Mouse (Mus musculus) kidney, adult 2 months (tissue): ENCODE data around the gene Osbp. TPM values are rescaled to one million over a fixed set of nuclear protein-coding genes. Genes with fewer than 3 reads are reported as not detected.
"Not testable (repeated sequence)": the region's sequence is repeated elsewhere in the genome, so short reads cannot be mapped to it uniquely, and the experiment has no call there.

ENCODE experiments used
- DNase-seq: peaks from one replicate; pipeline ENCODE4 v3.0.0; 2021
- H3K27ac ChIP-seq: fragments of 200-500 bp; 2 replicates; pipeline ENCODE4 v1.5.1; 2012; ENCODE audit warnings: low read depth, low read length, control low read depth, inconsistent platforms; ENCODE audit not compliant: insufficient read depth
- H3K27me3 ChIP-seq: fragments of 200-500 bp; replicated peaks from 2 replicates; pipeline ENCODE4 v1.6.1; 2012; ENCODE audit warnings: mild to moderate bottlenecking, moderate library complexity, low read length, inconsistent platforms; ENCODE audit not compliant: control insufficient read depth, insufficient read depth
- H3K36me3 ChIP-seq: fragments of 200-500 bp; 2 replicates; pipeline ENCODE4 v1.6.1; 2012; ENCODE audit warnings: mild to moderate bottlenecking, moderate library complexity, low read length, inconsistent platforms; ENCODE audit not compliant: control insufficient read depth, insufficient read depth
- H3K4me1 ChIP-seq: fragments of 200-500 bp; 2 replicates; pipeline ENCODE4 v1.6.1; 2011; ENCODE audit warnings: low read length; ENCODE audit not compliant: control insufficient read depth, insufficient read depth
- H3K4me3 ChIP-seq: fragments of 200-500 bp; 2 replicates; pipeline ENCODE4 v1.5.1; 2011; ENCODE audit warnings: mild to moderate bottlenecking, low read depth, low read length, control low read depth; ENCODE audit not compliant: insufficient read depth
- CTCF ChIP-seq: fragments of 200-500 bp; conservative IDR thresholded peaks from 2 replicates; pipeline ENCODE4 v1.5.1; 2011; ENCODE audit warnings: low read depth, mild to moderate bottlenecking, control low read depth, low read length, moderate library complexity, mixed read lengths; ENCODE audit not compliant: insufficient read depth, insufficient read length
- POLR2A ChIP-seq: fragments of 200-500 bp; IDR thresholded peaks from one replicate; pipeline ENCODE4 v1.6.1; 2011; ENCODE audit warnings: low read depth, low read length, control low read depth
- WGBS: fragments of 180-500 bp; shearing (Covaris S2); methylation state at CpG from one replicate; pipeline ENCODE4 v1.1.7; 2018; 5-methylcytosine and 5-hydroxymethylcytosine counted together
- polyA plus RNA-seq: library from polyadenylated mRNA; depleted of rRNA; stranded (reverse); fragments of >200 nt; gene quantifications from 2 replicates; pipeline ENCODE4 v1.2.3, GENCODE M21; 2012

The Osbp gene
- polyA plus RNA-seq, 1 experiment, result 24.8 TPM

DNA sequence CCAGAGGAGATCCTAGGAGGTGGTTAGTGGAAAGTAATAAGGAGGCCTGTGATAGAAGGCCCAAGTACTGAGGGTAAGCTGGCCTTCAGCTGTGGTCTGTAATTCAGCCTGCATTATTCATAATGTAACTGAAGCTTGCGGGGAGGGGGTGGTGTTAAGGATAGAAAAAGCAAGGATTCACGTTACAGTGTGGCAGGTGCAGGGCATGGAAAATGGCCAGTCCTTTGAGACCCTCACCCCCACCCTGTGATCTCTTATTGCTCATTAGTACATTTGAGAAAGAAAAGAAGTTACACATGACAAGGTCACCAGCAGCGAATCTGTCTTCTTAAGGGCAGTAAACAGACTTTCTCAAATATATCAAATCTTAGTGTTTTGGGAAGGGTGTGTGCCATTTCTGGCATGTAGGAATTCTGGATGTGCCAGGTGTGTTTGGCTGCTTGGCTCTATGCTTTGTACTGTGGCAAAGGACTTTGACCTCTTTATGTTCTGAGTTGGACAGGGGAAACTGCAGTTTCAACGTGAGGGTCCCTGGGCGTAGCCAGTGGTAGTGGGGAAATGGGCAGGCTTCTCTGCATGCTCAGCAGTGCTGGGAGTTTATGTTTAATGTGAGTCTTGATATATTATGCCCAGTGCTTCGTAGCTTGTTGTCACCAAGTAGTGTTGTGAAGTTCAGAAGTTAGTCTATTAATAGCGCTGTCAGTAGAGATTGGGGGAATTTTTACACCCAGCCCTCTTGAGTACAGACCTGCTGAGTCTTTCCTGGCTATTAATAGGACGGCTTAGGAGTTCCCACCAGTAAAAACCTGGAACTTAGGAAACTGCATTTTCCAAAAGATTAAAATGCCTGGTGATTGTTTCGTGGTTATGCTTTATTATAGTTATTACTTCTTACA, 3.7 kb downstream of the Osbp start:
- no peak for DNase-seq
- H3K27me3 ChIP-seq, result no peaks in the 10 kb centered on the region
- H3K36me3 ChIP-seq, result peaks cover 3% of the 10 kb centered on the region
- no peak overlapping the region for H3K27ac ChIP-seq
- WGBS, result 59% methylated on average over 9 of the region's 9 CpGs
- H3K4me3 ChIP-seq, result no peak overlapping the region
- H3K4me1 ChIP-seq, result peaks cover 7% of the 10 kb centered on the region
- TF ChIP-seq POLR2A, result no peak
- TF ChIP-seq CTCF, result no peak

DNA sequence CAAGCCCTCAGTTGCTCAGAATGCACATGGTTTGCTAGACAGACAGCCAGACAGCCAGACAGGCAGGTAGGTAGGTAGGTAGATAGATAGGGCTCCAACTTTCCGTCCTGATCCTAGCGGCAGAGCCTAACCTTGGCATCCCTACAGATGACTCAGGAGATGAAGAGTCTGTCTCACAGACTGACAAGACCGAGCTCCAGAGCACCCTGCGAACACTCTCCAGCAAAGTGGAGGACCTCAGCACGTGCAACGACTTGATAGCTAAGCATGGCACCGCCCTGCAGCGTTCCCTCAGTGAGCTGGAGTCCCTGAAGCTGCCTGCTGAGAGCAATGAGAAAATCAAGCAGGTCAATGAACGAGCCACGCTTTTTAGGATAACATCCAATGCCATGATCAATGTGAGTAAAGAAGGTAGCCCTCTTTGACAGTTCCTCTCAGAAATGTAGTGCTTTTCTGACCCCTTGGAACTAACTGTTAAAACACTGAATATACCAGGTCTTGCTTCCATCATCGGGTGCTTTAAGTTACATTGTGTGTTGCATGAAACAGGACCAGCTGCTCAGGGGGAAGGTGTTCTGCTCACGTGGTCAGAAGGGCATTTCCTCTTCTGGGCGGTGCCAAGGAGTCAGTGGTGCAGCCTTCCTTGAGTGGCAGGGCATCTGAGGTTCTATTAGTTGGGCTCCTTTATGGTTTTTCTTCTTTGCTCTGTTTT, 7.9 kb downstream of the Osbp start:
- H3K27ac ChIP-seq, result peak overlapping the region; percentile 42; the same call in 1 of the 2 replicates
- DNase-seq, result no peak
- H3K4me1 ChIP-seq, result peaks cover 2% of the 10 kb centered on the region; the same call in 1 of the 2 replicates
- no peaks in the 10 kb centered on the region for H3K27me3 ChIP-seq
- 76% methylated on average over 13 of the region's 13 CpGs for WGBS
- no peak overlapping the region for H3K4me3 ChIP-seq
- peaks cover 16% of the 10 kb centered on the region for H3K36me3 ChIP-seq
- TF ChIP-seq POLR2A (no peak), CTCF (no peak)

DNA sequence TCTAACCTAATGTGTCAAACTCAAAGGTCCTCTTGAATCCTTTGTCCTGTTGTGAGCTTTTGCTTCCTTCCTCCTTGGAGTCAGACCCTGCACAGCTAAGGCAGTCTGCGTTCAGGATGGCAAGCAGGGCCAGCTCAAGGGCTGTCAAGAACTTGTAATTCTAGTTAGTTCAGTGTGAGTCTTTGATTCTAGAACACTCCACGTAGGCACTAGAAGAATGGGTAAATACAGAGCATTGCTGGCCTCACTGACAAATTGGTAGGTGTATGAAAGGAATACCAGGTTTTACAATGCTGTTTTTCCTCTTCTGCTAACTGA, 8.4 kb downstream of the Osbp start:
- peak overlapping the region; percentile 42; the same call in 1 of the 2 replicates for H3K27ac ChIP-seq
- H3K4me3 ChIP-seq, result no peak overlapping the region
- peaks cover 21% of the 10 kb centered on the region for H3K36me3 ChIP-seq
- H3K27me3 ChIP-seq, result no peaks in the 10 kb centered on the region
- DNase-seq, result no peak
- peaks cover 2% of the 10 kb centered on the region; the same call in 1 of the 2 replicates for H3K4me1 ChIP-seq
- 41% methylated on average over 2 of the region's 2 CpGs for WGBS
- TF ChIP-seq POLR2A, result no peak
- TF ChIP-seq CTCF, result no peak

DNA sequence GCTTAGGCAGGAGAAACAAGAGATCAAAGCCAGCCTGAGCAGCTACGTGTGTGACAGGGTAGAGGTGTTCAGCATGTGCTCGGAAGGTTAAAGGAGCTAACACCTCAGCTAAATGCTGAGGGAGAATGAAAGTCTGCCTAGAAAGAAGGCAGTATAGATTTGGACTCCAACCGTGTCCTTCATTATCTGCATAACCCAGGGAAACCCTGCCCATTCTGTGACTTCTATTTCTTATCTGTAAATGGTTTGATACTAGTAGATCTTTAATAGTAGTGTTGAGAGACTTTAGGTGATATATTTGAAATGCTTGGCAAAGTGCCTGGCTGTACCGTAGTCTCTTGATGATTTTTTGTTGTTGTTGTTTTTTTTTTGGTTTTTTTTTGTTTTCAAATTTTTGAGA, 9.9 kb downstream of the Osbp start:
- peaks cover 30% of the 10 kb centered on the region for H3K36me3 ChIP-seq
- 74% methylated on average over 4 of the region's 4 CpGs for WGBS
- H3K27me3 ChIP-seq, result no peaks in the 10 kb centered on the region
- no peak for TF ChIP-seq POLR2A
- no peak for TF ChIP-seq CTCF
- H3K4me1 ChIP-seq, result 0 out of 2 replicates have a peak, but pooled peaks cover 2% of the 10 kb centered on the region
- DNase-seq, result no peak
- no peak overlapping the region for H3K4me3 ChIP-seq
- peak overlapping the region; percentile 66; the same call in 1 of the 2 replicates for H3K27ac ChIP-seq

DNA sequence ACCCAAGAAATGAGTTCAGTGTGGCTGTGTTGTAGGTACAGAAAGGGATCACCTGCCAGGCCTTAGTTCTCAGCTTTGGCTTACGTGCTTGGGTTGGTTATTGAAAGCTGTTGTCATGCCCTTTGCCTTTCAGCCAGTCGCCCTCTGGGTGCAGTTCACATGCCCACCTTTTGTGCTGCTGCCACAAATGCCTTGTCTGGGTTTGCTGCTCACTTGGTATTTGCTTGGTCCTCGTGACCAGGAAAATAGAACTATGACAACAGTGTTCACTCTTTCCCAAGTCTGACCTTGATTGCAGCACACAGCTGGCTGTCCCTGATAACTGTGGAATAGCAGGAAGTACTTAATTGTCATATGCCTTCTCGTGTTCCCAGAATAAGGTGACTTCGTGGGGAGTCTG, 11.6 kb downstream of the Osbp start:
- Histone ChIP-seq H3K27me3 (no peaks in the 10 kb centered on the region), H3K27ac (peak overlapping the region; percentile 83), H3K36me3 (peaks cover 34% of the 10 kb centered on the region), H3K4me1 (0 out of 2 replicates have a peak, but pooled peaks cover 2% of the 10 kb centered on the region), H3K4me3 (no peak overlapping the region)
- peak; percentile 73 for DNase-seq
- TF ChIP-seq POLR2A, result no peak
- TF ChIP-seq CTCF, result no peak
- 42% methylated on average over 5 of the region's 5 CpGs for WGBS

DNA sequence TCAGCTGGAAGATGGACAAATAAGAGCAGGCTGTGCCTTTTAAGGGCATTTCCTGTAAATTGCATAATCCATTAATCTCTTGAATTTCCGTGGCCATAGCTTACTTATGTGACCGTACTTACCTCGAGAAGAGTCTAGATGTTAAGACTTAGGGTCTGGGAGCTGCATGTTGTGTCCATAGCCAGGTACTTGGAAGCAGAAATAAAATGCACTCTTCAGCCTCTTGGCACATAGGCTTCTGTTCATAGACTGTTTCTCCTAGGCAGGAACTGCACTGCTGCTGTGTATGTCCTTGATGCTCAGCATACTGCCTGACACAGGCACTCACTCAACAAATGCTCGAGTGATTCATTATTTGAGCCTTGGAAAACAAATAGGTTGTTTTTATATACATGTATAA, 14.7 kb downstream of the Osbp start:
- 85% methylated on average over 4 of the region's 4 CpGs for WGBS
- Histone ChIP-seq H3K27me3 (no peaks in the 10 kb centered on the region), H3K36me3 (peaks cover 37% of the 10 kb centered on the region)

DNA sequence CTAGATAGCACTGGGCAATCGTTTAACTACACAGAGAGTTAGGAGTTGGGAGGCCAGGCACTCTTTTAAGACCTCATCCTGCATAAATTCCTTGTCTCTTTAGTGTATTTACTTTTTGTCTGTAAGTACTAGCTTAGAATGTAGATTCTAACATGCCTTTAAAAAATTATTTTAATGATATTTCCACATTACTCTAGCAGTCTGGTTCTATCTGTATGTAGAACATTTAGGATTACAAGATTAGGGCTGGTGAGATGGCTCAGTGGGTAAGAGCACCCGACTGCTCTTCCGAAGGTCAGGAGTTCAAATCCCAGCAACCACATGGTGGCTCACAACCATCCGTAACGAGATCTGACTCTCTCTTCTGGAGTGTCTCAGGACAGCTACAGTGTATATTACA, 18.9 kb downstream of the Osbp start:
- H3K4me3 ChIP-seq, H3K27me3 ChIP-seq, DNase-seq, H3K27ac ChIP-seq, H3K4me1 ChIP-seq: not testable (repeated sequence)
- 76% methylated on average over 5 of the region's 5 CpGs for WGBS
- H3K36me3 ChIP-seq, result peaks cover 18% of the 10 kb centered on the region

More for the DNA sequence above, 14.7 kb downstream of the Osbp start:
- no peak for DNase-seq
- no peak for TF ChIP-seq POLR2A
- TF ChIP-seq CTCF, result no peak
- Histone ChIP-seq H3K27ac (no peak overlapping the region), H3K4me1 (no peaks in the 10 kb centered on the region), H3K4me3 (no peak overlapping the region)
